Mouse (Mus musculus) cortical plate, adult 2 months (tissue): ENCODE results near the gene Glis3. TPM values are rescaled to one million over a fixed set of nuclear protein-coding genes. Genes with fewer than 3 reads are reported as not detected.

Source experiments
- H3K27ac ChIP-seq: fragments of 200-500 bp; 2 replicates; pipeline ENCODE4 v1.5.1; 2012; ENCODE audit warnings: low read length, control low read depth, inconsistent platforms; ENCODE audit not compliant: insufficient read depth
- H3K4me1 ChIP-seq: fragments of 200-500 bp; 2 replicates; pipeline ENCODE4 v1.6.1; 2011; ENCODE audit warnings: low read length; ENCODE audit not compliant: control insufficient read depth, insufficient read depth
- H3K4me3 ChIP-seq: fragments of 200-500 bp; 2 replicates; pipeline ENCODE4 v1.5.1; 2011; ENCODE audit warnings: mild to moderate bottlenecking, low read length, control low read depth; ENCODE audit not compliant: insufficient read depth
- CTCF ChIP-seq: fragments of 200-500 bp; IDR thresholded peaks from 2 replicates; pipeline ENCODE4 v1.5.1; 2011; ENCODE audit warnings: mild to moderate bottlenecking, control low read depth, low read length; ENCODE audit not compliant: insufficient read depth; ENCODE audit errors: extremely low read depth
- POLR2A ChIP-seq: fragments of 200-500 bp; IDR thresholded peaks from 2 replicates; pipeline ENCODE4 v1.6.1; 2011; ENCODE audit warnings: mild to moderate bottlenecking, low read length, control low read depth; ENCODE audit not compliant: insufficient read depth; ENCODE audit errors: extremely low read depth
- polyA plus RNA-seq: library from polyadenylated mRNA; depleted of rRNA; stranded (reverse); fragments of >200 nt; gene quantifications from 2 replicates; pipeline ENCODE4 v1.2.3, GENCODE M21; 2012

The Glis3 gene
- polyA plus RNA-seq, 1 experiment: 1.9 TPM

DNA sequence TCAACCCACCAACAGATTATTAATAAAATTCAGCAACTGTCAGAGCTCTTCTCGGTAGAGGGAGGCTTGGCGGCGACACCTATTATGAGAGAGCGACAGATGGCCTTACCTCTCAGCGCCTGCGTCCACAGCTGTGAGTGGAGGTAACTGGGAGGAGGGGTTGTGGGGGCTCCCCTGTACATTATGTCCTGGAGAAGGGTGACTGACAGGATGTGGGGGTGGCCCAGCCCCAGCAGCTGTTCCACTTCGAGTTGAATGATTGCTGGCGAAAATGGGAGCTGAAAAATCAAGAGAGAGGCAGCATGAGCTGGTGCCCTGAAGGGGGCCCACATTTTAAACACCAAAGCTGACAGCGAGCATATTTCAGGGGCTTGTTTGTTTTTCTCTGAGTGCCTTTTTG lies 381.2 kb downstream of the Glis3 start:
- Histone ChIP-seq H3K27ac (no peak overlapping the region), H3K4me3 (no peak overlapping the region), H3K4me1 (no peaks in the 10 kb centered on the region)
- TF ChIP-seq POLR2A (no peak), CTCF (no peak)

- no peak for TF ChIP-seq POLR2A
- TF ChIP-seq CTCF: no peak
- Histone ChIP-seq H3K4me1 (no peaks in the 10 kb centered on the region), H3K4me3 (no peak overlapping the region), H3K27ac (no peak overlapping the region)
Observed at GRCm38 (mm10) chr19:28291596-28291995, 388.3 kb downstream of the Glis3 start.

DNA sequence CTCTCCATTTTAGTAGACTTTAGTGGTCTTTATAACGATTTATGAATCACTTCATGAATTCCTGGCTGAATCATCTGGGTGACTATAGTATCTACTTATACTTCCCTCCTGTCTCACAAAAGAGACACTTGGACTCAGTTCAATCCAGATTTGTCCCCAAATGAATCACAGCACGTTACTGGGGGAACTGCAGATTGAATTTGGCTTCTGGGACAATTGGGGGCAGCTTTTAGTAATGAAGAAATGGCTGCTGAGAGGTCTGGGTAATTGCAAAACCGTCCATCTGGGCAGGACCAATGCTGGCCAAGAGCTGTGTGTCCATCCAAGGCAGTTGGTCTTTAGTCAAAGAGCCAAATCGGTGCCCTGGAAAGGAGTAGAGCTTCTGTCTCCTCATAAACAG lies 390.4 kb downstream of the Glis3 start:
- Histone ChIP-seq H3K27ac (no peak overlapping the region), H3K4me1 (no peaks in the 10 kb centered on the region), H3K4me3 (no peak overlapping the region)
- TF ChIP-seq CTCF: no peak
- TF ChIP-seq POLR2A: no peak

GRCm38 (mm10) chr19:28287431-28287830 lies 392.4 kb downstream of the Glis3 start:
- Histone ChIP-seq H3K27ac (no peak overlapping the region), H3K4me3 (no peak overlapping the region), H3K4me1 (no peaks in the 10 kb centered on the region)
- no peak for TF ChIP-seq CTCF
- no peak for TF ChIP-seq POLR2A

- no peak overlapping the region for H3K4me3 ChIP-seq
- TF ChIP-seq POLR2A (no peak), CTCF (no peak)
- H3K4me1 ChIP-seq: no peaks in the 10 kb centered on the region
- H3K27ac ChIP-seq: no peak overlapping the region
Observed at GRCm38 (mm10) chr19:28284098-28284569, 395.7 kb downstream of the Glis3 start.

DNA sequence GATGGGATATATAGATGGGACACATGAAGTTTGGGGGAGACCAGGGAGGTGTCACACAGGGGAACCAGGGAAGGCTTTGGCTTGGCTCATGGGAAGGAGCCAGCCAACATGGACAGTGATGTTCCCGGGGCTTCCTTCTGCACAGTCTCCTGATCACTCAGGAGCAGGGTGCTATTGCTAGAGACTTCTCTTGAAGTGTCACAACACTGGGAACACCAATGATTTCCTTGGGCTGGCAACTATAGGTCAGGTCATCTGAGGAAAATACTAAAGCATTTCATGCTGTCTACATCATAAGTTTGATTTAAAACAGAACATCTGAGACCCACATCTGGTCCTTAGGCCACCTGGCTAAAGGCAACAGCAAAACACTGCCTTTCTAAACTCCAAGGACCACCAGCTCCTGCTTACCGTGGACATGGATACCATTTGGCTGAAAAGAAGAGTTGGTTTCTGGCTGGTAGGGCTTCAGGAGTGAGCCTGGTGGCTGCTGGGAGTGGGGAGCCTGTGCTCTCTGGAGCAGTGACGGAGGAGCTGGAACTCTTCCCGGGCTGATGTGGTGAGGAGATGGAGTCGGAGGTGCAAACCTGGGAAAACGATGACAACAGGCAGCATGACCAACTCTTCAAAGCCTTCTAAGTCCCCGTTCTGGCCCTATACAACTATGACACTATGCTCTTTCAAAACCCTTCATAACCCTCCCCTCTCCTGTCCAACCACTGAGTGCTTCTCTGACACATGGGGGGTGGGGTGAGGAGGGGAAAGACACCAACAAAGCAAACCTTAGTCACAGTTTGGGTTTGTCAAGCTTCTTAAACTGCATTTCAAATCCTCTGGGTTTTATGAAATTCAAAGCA lies 396.4 kb downstream of the Glis3 start:
- no peaks in the 10 kb centered on the region for H3K4me1 ChIP-seq
- TF ChIP-seq POLR2A (no peak), CTCF (no peak)
- H3K27ac ChIP-seq: no peak overlapping the region
- H3K4me3 ChIP-seq: no peak overlapping the region

- H3K4me3 ChIP-seq: no peak overlapping the region
- TF ChIP-seq CTCF: no peak
- TF ChIP-seq POLR2A: no peak
- H3K4me1 ChIP-seq: no peaks in the 10 kb centered on the region
- H3K27ac ChIP-seq: no peak overlapping the region
Observed at GRCm38 (mm10) chr19:28281405-28281804, 398.5 kb downstream of the Glis3 start.

DNA sequence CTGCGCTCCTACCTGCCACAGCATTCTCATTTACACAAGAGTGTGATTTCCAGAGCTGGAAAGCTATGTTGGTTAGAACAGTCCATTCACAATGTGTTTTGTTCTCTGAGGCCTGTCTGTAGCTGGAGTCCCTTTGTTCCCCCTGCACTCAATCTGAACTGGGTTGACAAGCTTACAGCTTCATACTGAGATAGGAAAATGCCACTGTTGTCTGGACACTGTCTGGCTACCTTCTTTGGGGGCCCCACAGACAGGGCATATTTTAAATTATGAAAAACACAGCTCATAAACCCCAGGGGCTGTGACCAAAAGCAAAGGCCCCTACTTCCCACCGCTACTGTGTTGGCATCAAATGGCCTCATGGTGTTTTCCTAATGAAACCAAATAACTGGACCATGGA lies 402.8 kb downstream of the Glis3 start:
- TF ChIP-seq POLR2A: no peak
- no peak overlapping the region for H3K4me3 ChIP-seq
- no peaks in the 10 kb centered on the region for H3K4me1 ChIP-seq
- H3K27ac ChIP-seq: no peak overlapping the region

- H3K27ac ChIP-seq: no peak overlapping the region
- no peaks in the 10 kb centered on the region for H3K4me1 ChIP-seq
- TF ChIP-seq POLR2A (no peak), CTCF (no peak)
- H3K4me3 ChIP-seq: no peak overlapping the region
Observed at GRCm38 (mm10) chr19:28274501-28274900, 405.4 kb downstream of the Glis3 start.

DNA sequence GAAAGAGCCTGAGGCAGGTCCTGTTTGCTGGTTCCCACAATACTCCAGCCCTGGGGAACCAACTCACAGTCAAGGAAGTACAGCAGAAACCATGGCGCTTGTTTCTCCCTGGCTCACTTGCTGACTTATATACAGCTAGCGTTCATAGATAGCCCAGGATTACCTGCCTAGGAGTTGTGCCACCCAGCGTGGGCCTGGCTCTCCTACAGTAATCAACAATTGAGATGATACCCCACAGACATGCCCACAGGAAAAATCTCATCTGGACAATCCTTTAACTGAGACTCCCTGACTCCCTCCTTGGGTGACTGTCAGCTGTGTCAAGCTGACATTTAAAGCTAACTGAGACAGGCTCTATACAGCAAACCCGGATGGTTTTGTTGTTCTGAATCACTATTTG lies 405.9 kb downstream of the Glis3 start:
- Histone ChIP-seq H3K4me3 (no peak overlapping the region), H3K4me1 (no peaks in the 10 kb centered on the region), H3K27ac (no peak overlapping the region)
- TF ChIP-seq CTCF (no peak), POLR2A (no peak)
